Mouse (Mus musculus) neural tube, embryonic 10.5 days (tissue): ENCODE measurements at regions not wholly inside any gene's neighbourhood (a gene's known extent, or its start where the extent isn't known, plus 50 kb on each side); places are given as distances from the start of the nearest gene placed in this dataset.

Experiments
- DNase-seq: peaks from one replicate; pipeline ENCODE4 v3.0.0-alpha.2; 2017; ENCODE audit warnings: low spot score; ENCODE audit errors: extremely low spot score

DNA sequence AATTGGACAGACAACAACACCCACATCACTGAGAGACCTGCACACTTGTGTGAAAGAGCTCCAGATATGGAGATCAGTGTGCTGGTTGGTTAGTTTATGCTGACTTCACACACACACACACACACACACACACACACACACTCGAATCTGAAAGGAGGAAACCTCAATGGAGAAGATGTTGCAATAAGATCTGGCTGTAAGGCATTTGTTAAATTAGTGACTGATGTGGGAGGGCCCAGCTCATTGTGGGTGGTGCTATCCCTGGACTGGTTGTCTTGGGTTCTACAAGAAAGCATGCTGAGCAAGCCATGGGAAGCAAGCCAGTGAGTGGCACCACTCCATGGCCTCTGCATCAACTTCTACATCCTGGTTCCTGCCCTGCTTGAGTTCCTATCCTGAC, 216.8 kb upstream of the Prok2 start:
- no peak for DNase-seq

DNA sequence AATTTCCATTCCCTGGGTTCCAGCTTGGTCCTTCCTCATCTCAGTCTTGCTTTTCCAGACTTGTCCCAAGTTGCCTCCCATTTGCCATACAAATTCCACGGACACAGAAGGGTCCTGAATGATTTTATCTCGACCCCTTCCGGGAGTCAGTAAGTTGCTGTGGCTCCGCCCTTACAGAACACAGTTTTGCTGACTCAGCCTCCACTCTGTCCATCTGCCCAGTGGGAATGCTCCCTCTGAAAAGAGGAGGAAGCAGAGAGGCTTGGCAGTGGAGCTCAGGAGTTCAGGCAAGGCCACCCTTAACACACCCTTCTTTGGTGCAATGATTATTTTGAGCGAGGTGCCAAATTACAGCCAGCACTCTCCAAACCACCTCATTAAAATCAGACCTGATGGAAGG, 213.9 kb upstream of the Prok2 start:
- DNase-seq = no peak

DNA sequence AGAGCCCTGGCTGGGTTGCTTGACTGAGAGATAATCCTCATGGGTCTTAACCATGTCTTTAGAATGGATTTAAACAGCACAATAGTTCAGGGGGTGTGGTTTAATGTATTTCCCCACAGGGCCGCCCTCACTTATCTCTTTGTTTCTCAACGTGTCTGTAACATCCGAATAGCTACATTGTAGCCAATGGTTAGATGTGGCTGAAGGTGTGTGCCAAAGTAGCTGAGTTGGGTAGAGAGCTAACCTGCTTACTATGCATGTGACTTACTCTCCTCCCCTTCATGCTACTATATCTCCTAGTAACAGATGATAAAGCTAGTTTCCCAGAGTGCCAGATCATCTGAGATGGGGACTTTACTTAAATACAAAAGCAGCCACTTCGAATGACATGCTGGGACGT, 213.2 kb upstream of the Prok2 start:
- DNase-seq = no peak

DNA sequence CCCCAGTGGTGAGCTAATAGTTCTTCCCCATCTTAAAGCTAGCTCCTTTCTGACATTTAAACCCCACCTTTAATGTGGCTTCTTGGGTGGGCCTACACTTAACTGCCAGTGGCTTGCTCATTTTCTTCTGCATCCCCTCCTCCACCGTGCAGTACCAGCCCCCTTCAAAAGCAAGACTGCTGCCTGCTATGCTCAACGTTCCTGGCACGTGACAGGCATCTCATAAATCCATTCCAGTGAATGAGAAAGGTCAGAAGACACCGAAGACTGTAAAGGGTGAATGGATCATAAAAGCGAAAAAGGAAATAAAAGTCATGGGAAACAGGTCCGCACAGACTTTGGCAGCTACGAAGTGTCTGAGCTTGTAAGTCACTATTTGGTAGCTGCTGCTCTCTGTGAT, 212.8 kb upstream of the Prok2 start:
- DNase-seq = no peak

DNA sequence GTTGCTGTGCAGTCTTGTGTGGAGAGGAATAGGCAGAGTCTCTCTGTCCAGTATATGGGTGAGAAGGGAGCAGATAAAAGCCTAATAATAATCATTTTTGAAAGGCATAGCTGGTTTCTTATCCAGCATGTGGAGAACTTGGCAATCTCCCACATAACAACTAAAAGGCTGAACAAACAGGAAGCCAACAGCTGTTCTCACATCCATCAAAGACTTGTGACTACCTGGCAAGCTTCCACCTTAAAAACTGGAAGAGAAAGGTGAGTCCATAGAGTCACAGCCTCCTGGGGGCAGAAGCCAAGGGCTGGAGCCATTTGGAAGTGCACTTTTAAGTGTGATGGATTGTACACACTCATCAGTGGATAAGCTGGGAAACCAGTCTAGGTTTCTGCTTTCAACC, 210.5 kb upstream of the Prok2 start:
- DNase-seq = no peak

DNA sequence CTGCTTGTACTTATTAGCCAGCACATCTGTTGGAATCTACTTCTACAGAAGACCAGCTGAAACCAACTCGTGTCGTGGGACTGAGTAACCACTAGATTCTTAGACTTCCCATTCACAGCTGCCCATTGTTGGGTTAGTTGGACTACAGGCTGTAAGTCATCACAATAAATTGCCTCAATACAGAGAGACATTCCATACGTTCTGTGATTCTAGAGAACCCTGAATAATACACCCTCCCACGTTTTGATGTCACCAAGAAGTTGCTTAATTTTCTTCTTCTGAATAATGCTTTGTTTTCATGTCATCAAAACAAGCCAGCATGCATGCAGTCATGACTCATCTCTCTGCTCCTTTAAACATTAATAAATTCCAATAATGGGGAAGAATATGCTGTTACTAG, 209.2 kb upstream of the Prok2 start:
- no peak for DNase-seq

DNA sequence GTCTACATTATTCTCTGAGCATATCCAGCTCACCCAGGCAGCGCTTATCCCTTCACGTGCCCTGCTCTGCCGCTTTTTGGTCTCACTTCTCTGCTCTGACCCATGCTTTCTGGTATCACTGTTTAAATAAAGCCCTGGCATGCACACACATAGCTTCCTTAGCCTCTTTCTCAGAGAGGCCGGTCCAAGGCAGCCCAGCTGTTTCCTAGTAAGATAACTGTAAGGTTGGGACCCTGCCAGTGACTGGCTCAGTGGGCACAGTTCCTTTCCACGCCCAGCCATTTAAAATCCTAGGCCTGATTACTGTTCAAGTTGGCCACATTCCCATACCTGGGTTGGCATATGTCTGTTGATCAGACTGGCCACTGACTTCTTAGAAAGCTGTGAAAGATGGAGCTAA, 208.2 kb upstream of the Prok2 start:
- DNase-seq = no peak

DNA sequence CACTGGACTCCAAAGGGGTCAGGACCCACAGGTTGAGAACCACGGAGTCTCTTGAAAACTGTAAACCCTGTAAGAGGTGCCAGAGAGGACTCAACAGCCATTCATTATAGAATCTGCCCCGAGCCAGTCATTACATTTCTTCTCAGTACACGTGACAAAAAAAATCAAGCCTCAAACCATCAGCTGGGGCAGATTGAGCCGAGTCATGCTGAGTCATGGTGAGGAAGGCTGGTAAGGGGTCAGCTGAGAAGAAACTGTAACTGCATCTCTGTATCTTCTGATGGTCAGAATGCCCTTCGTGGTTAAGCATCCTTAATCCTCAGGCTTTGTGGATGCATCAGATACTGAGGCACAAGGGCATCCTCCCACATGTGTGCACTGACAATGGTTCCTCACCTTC, 207.2 kb upstream of the Prok2 start:
- DNase-seq = no peak

DNA sequence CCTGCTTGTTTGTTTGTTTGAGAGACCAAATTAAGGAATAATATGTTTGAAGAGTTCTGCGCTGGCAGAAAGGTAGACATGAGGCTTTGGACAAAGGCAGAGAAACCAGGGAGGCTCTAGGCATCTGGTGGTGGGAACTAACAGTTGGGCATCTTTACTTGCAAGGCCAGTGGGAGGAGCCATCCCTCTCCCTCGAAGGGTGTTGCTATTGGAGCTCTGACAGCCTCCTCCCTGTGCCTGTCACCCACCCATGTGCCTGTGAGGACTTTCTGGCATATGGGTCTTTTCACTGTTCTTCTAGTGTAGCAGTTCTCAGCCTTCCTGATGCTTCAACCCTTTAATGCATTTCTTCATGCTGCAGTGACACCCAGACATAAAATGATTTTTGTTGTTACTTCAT, 206.7 kb upstream of the Prok2 start:
- DNase-seq = no peak

DNA sequence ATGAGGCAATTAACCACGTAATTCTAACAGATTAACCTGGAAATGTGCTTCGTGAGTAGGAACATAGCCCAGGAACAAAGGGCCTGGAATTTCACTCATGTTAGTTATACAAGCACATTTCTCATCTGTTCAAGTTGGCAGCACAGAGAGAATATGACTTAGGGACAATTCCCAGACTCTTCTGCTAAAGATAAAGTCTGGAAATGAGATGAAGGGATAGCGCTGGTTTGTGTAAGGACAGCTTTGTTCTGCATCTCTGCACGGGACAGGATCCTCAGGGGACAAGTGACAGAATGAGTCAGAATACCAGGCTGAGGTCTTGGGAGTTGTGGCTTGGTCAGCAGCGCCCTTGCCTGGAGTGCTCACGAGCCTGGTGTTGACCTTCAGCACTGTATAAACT, 206.2 kb upstream of the Prok2 start:
- DNase-seq = no peak

DNA sequence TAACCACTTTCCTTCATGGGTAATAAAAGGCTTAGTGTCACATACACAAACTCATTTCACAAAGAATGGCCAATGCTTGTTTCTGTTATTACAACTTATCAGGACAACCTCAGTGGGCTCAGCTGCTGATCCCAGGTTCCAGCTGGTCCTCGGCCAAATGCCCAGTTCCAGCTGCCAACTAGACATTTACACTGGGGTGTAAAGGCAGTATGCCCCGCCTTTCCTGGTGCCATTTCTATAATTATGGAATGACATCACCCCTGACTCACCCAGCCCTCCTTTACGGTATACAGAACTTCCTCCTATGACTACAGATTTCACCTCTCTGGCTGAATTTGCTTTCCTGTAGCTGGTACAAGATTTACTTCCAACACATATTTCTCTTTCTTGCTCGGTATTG, 205.4 kb upstream of the Prok2 start:
- DNase-seq = no peak

DNA sequence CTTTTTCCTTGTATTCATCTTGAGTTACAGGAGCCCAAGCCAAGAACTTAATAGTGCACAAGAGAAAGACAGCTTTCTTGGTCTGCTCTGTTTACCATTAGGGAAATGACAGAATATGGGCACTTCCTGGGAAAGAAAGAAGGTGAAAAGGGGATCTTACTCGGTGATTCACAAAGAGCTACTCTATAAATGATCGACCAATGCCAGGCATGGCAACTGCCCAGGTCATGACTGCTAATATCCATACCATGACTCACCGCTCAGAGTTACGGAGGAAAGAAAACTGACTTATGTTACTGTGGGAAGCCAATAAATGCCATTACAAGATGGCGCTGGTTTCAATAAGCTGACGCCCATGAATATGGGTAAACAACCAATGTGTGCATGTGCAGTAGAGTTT, 204.1 kb upstream of the Prok2 start:
- no peak for DNase-seq

DNA sequence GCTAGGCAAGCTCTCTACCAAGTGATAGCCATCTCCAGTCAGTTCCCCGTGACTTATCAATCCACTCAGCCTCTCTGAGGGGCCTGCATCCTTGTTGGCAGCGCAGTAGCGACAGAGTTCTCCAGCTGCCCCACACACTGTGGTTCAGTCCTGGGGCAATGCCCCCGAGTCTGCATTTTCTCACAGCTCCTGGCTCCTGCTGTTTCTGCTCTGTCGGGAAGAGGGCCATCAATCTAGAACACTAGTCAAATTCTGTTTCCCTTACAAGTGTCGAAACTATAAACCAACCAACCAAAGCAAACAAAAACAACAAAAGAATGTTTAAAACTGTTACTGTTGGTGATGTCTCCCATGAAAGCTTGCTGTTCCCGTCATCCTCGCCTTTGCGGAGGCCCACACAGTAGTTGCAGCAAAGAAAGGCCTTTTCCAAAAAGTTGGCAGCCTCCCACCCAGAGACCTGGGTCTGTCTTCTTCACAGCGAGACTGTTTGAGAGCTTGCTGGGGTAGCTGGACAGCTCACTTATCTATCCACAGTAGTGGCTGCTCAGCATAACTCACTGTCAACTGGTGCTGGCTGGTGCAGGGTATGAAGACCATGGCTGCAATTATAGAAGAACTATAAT, 201.9 kb upstream of the Prok2 start:
- DNase-seq = peak; percentile 18

DNA sequence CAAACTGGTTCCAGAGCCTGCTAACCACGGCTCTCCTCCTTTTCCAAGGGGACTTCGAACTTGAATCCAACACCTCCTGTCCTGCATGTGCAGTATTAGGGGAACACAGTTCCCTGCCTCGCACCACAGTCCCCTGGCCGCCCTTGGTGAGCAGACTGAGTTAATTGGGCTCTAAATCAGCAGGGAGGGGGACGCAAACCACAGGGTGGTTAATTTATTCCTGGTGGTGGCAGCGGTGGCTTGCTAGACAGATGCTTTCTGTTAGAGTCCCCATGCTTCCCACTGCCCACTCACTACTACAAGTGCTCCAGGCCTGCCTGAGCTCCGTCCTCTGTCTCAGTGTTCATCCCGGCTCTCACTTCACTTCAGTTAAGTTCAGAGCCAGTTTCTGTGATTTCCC, 198.0 kb upstream of the Prok2 start:
- DNase-seq = no peak

DNA sequence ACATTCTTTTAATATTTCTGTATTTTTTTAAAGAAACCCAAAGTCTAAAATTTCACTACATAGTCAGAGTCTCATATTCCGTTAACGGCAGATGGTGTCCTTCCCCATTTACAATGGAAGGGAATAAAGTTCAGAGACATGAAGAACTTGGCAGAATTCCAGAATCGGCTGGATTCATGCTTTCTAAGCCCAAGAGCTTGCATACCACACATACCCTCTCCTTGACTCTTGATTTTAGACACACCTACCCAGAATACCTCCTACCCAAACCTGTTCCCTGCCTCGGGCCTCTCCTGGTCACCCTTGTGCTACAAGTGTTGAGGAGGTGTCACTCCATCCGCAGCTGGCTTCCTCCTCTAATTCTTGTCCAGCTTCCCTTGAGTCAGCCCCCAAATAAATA, 195.8 kb upstream of the Prok2 start:
- no peak for DNase-seq

DNA sequence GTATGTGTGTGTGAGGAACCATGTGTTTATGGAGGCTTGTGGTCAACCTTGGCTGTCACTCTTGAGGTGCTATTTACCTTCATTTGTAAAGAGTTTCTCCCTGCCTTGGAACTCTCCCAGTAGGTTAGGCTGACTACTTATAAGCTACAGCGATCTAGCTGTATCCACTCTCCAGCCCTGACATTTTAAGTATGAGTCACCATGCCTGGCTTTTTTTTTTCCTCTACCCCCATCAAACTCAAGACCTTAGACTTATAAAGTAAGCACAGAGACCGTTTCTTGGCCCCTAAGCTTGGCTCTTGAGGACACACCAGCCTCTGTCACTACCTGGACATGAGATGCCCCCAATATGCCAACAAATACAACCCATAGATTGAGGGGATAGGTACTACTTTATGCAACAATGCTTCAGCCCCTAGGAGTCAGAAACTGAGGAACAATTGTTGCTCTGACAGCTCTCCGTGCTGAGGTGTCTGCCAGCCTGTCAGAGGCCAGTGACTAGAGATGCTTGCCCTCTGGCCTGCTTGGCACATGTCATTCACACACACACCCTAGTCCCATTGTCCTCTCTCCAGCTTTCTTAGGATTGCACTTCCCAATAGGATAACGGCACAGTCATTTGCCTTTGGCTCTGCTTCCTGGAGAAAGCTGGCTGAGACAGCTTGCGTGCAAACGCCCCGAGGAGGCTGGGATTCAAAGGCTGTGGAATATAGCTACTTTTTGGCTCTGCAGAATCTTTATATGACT, 193.8 kb upstream of the Prok2 start:
- DNase-seq = no peak

DNA sequence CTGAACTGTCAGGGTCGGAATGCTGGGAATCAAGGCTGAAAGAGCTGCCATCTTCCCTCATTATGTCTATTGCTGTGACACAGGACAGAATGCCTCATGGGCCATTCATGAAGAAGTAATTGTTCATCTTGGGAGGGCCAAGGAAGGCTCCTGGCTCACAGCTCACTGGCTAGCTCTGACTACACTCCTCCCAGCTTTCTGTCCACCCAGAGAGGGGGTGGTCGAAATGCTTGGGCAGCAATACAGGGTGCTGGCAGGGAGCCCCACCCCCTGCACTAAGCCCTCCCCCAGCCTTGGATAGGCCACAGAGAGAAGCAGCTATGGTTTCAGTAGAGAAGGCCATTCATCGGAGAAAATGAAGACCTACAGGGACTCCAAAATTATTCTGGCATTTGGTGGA, 192.2 kb upstream of the Prok2 start:
- DNase-seq = no peak

DNA sequence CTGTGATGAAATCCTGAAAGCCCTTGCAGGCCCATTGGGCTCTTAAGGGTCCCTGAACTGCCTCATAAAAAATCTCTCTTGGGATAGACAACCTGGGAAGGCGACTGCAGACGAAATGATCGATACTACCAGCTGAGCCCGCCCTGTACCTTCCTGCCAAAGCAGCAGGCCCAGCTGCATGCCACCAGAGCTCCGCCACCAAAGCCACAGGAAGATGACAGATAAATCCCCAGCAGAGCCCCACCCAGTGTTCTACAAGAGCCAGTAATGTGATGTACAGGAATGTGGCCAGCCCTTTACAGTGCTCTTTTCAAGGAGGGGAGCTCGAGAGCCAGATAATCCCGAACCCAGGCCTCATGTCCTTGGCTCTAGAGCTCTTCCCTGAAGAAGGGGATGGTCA, 183.7 kb upstream of the Prok2 start:
- DNase-seq = no peak

DNA sequence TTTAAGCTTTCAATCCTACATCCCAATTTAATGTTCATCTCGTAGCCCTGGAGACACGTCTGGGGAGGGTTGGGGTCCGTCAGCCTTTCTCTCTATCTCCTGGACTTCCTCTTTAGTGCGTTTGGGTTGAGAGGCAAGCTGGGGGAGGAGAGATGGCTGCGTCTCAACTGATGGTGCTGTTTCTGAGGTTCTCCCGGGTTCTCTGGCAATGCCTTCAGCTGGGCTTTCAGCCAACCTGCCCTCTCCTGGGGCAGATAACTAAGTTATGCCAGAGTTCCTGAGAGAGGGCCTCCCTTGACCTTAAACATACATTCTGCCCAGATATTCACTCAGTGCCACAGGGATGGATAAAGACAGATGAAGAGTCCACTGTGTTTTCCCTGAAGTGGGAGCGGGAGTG, 183.3 kb upstream of the Prok2 start:
- no peak for DNase-seq

DNA sequence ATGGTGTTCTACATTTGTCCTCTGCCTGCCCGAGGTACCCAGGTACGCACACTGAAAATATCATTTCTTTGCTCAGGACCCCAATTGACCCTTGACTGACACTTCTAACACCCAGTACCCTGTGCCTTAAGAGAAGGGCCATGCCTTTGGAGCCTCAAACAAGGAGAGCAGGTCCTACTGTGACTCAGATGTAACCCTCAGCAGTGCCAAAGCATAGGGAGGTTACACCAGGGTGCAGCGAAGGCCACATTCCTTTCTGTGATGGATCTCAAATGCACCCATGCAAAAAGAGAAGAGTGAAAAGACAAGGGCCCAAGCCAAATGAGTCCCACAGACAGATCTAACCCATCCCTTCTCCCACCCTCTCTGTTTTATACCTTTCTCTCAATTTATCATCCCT, 181.9 kb upstream of the Prok2 start:
- DNase-seq = no peak

DNA sequence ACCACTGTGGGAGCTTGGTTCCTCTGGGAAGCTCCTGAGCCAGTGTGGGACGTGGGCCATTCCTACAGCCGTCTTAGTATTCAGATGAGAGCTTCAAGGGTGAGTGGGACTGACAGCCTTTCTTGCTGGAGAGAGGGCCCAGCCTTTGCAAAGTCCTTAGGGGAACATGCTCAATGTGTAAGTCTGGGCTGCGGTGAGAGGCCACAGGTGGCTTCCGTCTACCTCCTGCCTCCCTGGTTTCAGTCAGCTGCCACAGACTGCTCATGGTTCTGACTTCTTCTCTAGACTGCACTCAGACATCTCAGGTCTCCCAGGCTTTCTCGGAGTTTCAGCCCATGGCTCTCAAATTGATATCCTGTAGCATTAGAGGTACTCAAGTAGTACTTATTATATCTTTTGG, 179.0 kb upstream of the Prok2 start:
- DNase-seq = no peak

DNA sequence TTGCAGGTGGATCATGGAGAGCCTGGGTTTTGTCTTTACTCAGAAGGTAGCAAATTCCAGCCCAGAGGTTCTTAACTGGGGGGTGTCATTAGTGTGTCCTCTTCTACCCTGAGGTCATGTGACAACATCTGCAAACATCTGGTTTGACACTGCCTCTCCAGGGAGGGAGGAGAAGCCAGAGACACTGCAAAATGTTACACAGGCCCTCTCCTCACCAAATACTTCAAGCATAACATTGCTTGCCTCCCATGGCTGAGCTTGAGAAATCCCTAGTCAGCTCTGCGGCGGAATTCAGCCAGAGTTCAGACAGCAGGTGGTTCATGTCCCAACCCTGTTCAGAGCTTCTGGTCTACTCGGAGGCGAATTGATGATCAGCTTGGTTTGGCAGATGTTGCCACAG, 178.4 kb upstream of the Prok2 start:
- DNase-seq = no peak

DNA sequence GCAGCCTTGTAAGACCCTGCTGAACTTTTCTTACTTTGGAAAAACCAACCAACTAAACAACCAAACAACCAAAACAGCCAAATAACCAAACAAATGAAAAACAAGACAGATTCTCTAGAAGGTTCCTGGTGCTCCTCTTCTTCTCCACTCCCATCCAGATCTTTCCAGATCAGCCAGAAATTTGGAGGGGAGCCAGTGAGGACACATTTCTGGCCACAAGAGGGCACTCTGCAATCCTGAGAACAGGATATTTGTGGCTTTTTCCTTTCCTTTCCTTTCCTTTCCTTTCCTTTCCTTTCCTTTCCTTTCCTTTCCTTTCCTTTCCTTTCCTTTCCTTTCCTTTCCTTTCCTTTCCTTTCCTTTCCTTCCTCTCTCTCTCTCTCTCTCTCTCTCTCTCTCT, 177.9 kb upstream of the Prok2 start:
- peak; percentile 46 for DNase-seq

DNA sequence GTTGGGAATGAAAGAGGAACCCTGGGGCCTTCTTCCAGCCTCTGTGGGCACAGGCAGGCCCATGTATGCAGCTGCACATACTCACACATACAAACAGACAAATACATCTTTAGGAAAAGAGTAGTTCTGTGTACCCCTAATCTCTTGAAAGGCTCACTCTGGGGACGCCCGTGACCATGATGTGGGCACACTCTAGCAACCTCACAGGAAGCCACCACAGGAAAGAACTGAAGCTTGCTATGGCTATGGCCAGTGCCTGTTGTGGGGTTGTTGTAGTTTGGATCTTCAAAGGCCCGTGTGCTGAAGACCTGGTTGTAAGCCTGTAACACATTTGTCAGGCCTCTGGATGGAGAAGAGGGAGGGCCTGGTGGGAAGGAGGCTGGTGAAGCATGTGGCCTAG, 175.4 kb upstream of the Prok2 start:
- no peak for DNase-seq
